Mouse (Mus musculus): Measurements from ENCODE around the gene Nelfcd.

- TF ChIP-seq CTCF (IDR thresholded peaks at IDR 0.05; ENCODE audit: extremely low read depth, insufficient read depth, insufficient read length, insufficient replicate concordance) (no peak), POLR2A (IDR thresholded peaks at IDR 0.05; ENCODE audit: low read depth, low read length) (no peak)
Measured at GRCm38 (mm10) chr2:174443046-174443445, 27.4 kb downstream of the Nelfcd start.
